Mouse (Mus musculus) bone marrow, adult 2 months (tissue): Measurements from ENCODE around the gene St8sia1. TPM values are rescaled to one million over a fixed set of nuclear protein-coding genes. Genes with fewer than 3 reads are reported as not detected.

ENCODE experiments used
- H3K27ac ChIP-seq: fragments of 200-500 bp; 2 replicates; pipeline ENCODE4 v1.5.1; 2012; ENCODE audit warnings: low read depth, mild to moderate bottlenecking, control low read depth, inconsistent platforms, low read length; ENCODE audit not compliant: control insufficient read depth, poor library complexity, insufficient read depth
- H3K4me1 ChIP-seq: fragments of 200-500 bp; 2 replicates; pipeline ENCODE4 v1.6.1; 2011; ENCODE audit warnings: low read length; ENCODE audit not compliant: control insufficient read depth, insufficient read depth
- H3K4me3 ChIP-seq: fragments of 200-500 bp; replicated peaks from 2 replicates; pipeline ENCODE3; 2011; ENCODE audit warnings: mild to moderate bottlenecking, low read depth, low read length, control low read depth; ENCODE audit not compliant: control insufficient read depth
- CTCF ChIP-seq: fragments of 200-500 bp; IDR thresholded peaks from 2 replicates; pipeline ENCODE4 v1.5.1; 2011; ENCODE audit warnings: low read length, control low read depth; ENCODE audit not compliant: control insufficient read depth, insufficient read depth
- POLR2A ChIP-seq: fragments of 200-500 bp; IDR thresholded peaks from 2 replicates; pipeline ENCODE4 v1.6.1; 2011; ENCODE audit warnings: low read depth, mild to moderate bottlenecking, control low read depth, low read length, borderline replicate concordance; ENCODE audit not compliant: control insufficient read depth
- WGBS: fragments of 180-500 bp; shearing (Covaris S2); methylation state at CpG from one replicate; pipeline ENCODE4 v1.1.7; 2018; 5-methylcytosine and 5-hydroxymethylcytosine counted together
- polyA plus RNA-seq: library from polyadenylated mRNA; stranded (reverse); fragments of >200 nt; gene quantifications from 2 replicates; pipeline ENCODE4 v1.2.4, GENCODE M21; 2011; ENCODE audit warnings: low replicate concordance; ENCODE audit not compliant: missing spikeins, insufficient read depth, insufficient read length

Gene St8sia1
- polyA plus RNA-seq, 1 experiment: 0.47 TPM

GRCm38 (mm10) chr6:142878744-142879701 is 85.2 kb downstream of the St8sia1 start:
- TF ChIP-seq POLR2A: no peak
- TF ChIP-seq CTCF: no peak
- Histone ChIP-seq H3K4me1 (peaks cover 2% of the 10 kb centered on the region; the same call in 1 of the 2 replicates), H3K4me3 (no peak overlapping the region), H3K27ac (no peak overlapping the region)
- WGBS: 7% methylated on average over 15 of the region's 15 CpGs

DNA sequence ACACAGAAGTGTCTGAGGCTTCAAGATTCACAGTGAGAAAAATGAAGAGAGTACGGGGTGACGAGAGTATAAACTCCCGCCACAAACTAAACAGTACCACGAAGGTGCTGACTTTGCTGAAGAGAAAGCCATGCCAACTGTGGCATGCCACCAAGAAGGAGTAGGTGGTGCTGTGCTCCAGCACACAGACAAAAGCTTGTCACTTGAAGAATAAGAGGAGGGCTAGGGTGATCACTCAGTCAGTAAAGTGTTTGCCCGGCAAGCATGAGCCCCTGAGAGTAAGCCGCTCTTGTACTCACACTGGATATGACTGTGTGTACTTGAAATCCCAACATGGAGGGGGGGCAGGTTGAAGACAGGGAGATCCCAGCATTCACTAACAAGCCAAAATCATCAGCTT is 87.0 kb downstream of the St8sia1 start:
- no peak for TF ChIP-seq POLR2A
- no peak for TF ChIP-seq CTCF
- 70% methylated on average over 6 of the region's 6 CpGs for WGBS
- H3K4me3 ChIP-seq: no peak overlapping the region
- peaks cover 2% of the 10 kb centered on the region; the same call in 1 of the 2 replicates for H3K4me1 ChIP-seq
- no peak overlapping the region for H3K27ac ChIP-seq

DNA sequence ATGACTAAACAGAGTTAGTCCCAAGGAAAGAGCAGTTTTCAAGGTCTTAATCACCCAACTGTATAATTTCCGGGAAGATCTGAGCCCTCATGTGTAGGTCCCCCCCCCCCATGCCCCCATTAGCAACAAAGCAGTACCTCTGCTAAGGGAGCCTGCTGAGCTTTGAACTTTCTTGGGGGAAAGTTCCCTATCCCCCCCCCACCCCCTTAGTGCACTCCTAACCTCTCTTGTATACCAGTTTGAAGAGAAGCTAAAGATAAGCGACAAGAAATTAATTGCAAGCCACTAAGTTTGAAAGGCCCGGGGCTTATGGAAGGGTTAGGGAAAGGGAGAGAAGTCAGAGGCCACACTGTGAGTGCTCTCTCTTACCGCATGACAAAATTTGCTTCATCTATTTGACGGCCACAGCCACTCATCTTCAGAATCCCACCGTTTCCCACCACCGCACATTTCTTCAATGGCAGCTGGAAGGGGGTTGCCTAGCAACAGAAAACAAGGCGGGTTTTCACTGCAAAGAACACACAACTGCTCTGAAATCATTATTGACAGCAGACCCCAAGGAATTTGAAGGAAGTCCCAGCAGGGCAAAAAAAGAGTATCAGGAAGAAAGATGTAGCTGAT is 87.9 kb downstream of the St8sia1 start:
- Histone ChIP-seq H3K4me3 (no peak overlapping the region), H3K4me1 (peaks cover under 1% of the 10 kb centered on the region; the same call in 1 of the 2 replicates), H3K27ac (no peak overlapping the region)
- 73% methylated on average over 8 of the region's 8 CpGs for WGBS
- TF ChIP-seq CTCF: no peak

- Histone ChIP-seq H3K4me3 (no peak overlapping the region), H3K4me1 (peaks cover 1% of the 10 kb centered on the region), H3K27ac (no peak overlapping the region)
- TF ChIP-seq POLR2A (no peak), CTCF (no peak)
- 81% methylated on average over 11 of the region's 11 CpGs for WGBS
Observed at GRCm38 (mm10) chr6:142873795-142874563, 90.3 kb downstream of the St8sia1 start.

GRCm38 (mm10) chr6:142869715-142870422 is 94.4 kb downstream of the St8sia1 start:
- H3K27ac ChIP-seq: 0 out of 2 replicates have a peak overlapping the region, but pooled peaks have one; percentile 39
- no peak overlapping the region for H3K4me3 ChIP-seq
- TF ChIP-seq CTCF: no peak
- TF ChIP-seq POLR2A: no peak
- 20% methylated on average over 7 of the region's 7 CpGs for WGBS
- peaks cover 4% of the 10 kb centered on the region for H3K4me1 ChIP-seq

DNA sequence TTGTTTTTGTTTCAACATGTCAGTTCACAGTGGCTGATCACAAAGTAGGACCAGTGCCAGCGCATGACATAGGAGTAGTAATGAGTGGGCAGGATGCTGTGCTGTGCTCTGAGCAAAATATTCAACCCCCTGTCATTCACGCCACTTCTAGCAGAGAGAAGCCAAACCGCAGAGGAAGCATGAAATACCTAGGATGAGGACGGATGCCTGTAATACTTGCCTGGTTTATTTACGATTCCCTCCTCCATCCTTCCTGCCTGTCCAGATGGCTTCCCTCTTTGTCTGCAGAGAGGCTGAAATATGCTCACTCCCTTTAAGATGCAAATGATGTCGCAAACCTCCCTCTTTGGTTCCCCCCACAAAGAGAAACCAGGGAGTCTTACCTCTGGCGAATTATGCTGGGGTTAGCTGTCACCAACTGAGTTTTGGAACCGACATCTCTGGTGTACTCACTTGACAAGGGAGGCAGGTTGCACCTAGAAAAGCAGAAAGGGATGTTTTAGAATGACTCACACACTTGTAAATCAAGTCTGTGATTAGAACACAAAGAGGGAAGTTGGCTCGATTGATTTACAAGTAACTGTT is 96.7 kb downstream of the St8sia1 start:
- WGBS: 1% methylated on average over 9 of the region's 9 CpGs
- Histone ChIP-seq H3K27ac (no peak overlapping the region; the same call in 1 of the 2 replicates), H3K4me3 (peak overlapping the region; percentile 32), H3K4me1 (peaks cover 4% of the 10 kb centered on the region)
- TF ChIP-seq POLR2A (no peak), CTCF (no peak)

DNA sequence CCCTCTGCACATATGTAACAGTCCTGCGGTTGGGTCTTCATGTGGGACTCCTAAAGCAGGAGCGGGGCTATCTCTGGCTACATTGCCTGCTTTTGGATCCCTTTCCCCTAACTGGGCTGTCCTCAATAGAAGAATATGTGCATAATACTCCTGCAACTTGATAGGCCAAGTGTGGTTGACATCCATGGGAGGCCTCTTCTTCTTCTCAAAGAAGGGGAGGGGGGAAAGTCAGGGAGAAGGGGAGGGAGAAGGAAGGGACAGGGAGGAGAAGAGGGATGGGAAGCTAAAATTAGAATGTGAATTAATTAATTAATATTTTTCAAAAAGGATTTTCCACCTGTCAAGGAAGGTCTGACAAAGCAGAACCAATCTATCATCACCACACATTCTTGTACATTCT is 97.2 kb downstream of the St8sia1 start:
- Histone ChIP-seq H3K4me1 (peaks cover 4% of the 10 kb centered on the region), H3K4me3 (peak overlapping the region; percentile 9), H3K27ac (no peak overlapping the region)
- 88% methylated on average over 2 of the region's 2 CpGs for WGBS
- TF ChIP-seq CTCF (no peak), POLR2A (no peak)

DNA sequence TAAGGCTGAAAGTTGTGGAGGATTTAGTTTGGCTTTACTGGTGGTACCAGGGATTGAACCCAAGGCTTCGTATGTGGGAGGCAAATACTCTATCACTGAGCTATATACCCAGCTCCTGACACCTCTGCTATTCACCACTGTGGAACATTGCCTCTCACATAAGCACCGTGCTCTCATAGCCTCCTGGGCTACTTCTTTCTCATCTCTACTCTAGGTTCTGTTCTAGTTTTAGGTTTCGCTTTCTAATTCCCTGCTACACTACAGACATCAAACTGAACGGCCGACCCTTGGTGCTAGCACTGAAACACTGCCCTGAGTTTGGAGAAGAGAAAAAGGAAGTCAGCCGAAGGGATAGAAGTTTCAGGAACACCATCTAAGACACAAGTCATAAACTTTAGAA is 99.1 kb downstream of the St8sia1 start:
- no peak overlapping the region for H3K4me3 ChIP-seq
- H3K4me1 ChIP-seq: peaks cover 4% of the 10 kb centered on the region
- H3K27ac ChIP-seq: no peak overlapping the region
- TF ChIP-seq CTCF (no peak), POLR2A (no peak)
- WGBS: 27% methylated on average over 6 of the region's 6 CpGs
